Mouse (Mus musculus) Patski (cell line): ENCODE results near the gene Pde7b. TPM values are rescaled to one million over a fixed set of nuclear protein-coding genes. Genes with fewer than 3 reads are reported as not detected.
A peak's percentile ranks its signal among the peaks of the same experiment; 100 is the strongest.
"Not testable (repeated sequence)": the region's sequence is repeated elsewhere in the genome, so short reads cannot be mapped to it uniquely, and the experiment has no call there.

Experiments
- ATAC-seq: fragments of 100-300 bp; one replicate; pipeline ENCODE4 v1.8.0; 2021
- CTCF ChIA-PET: fragments of 350-600 bp; sonication (Branson Sonifier 250); formaldehyde crosslinking; loops from one replicate; lab custom pipeline; 2022; ENCODE audit warnings: inconsistent platforms; lab: Charles Lee
- POLR2A ChIA-PET: fragments of 350-600 bp; sonication (Branson Sonifier 250); formaldehyde crosslinking; loops from one replicate; lab custom pipeline; 2022; ENCODE audit warnings: antibody characterized with exemption, inconsistent platforms; lab: Charles Lee
- DNase-seq: peaks from one replicate; pipeline ENCODE4 v3.0.0-alpha.2; 2011; ENCODE audit warnings: low read depth, low spot score
- H3K27me3 ChIP-seq: fragments of 371-371 bp; one replicate; pipeline ENCODE4 v1.5.1; 2021
- CTCF ChIP-seq: fragments of 100-300 bp; IDR thresholded peaks from one replicate; pipeline ENCODE4 v1.5.1; 2021
- in situ Hi-C: fragments of 300-500 bp; cut with MboI; formaldehyde crosslinking; loops from 3 replicates; pipeline ENCODE4 v1.11.1; 2018; ENCODE audit warnings: low pct_unique_long_range_greater_than_20kb, mixed read lengths
- polyA plus RNA-seq: library from polyadenylated mRNA; unstranded; gene quantifications from one replicate; pipeline ENCODE4 v1.2.3, GENCODE M21; 2021

Gene Pde7b
- polyA plus RNA-seq, 1 experiment from 2014 or later, result 0.15 TPM

DNA sequence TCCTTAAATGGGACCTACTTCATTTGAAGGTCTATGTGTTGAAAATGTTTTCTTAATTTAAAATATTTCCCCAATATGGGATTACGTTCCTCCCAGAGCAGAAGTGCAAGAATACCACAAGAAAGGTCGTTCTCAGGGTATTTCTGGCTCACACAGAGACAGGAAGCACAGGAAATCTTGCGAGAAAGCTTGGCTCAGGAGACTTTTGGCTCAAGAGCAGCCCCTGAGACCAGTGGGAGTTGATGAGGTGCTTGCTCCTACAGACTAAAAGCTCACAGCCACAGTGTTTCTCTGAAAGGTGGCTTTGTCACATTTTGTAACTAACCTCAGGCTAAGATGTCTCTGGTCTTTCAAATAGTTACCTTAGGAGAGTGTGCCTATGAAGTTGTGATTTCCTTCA is 174.1 kb downstream of the Pde7b start:
- no peak for ATAC-seq
- CTCF ChIA-PET, result no interaction called here
- no peak for DNase-seq
- no peak for TF ChIP-seq CTCF
- peaks cover 19% of the 10 kb centered on the region for H3K27me3 ChIP-seq
- POLR2A ChIA-PET, result no interaction called here
- in situ Hi-C loops, result no loop called here

DNA sequence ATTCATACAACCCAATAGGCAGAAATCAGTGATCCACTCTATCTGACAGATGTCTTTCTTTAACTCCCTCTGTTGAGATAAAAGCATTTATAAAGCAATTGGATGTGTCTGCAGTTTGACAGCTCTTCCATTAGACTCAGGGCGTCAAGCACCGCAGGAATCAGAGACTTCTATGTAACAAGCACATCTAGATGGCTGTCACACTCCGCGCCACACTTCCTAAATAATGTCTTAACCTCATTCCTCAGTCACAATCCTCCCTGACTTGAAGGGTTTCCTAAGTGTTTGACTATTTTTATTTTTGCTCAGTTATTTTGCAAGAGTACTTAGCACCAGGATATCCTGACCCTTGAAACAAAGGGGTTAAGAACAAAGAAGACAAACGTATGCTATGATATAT is 174.7 kb downstream of the Pde7b start:
- in situ Hi-C loops, result no loop called here
- no peak for ATAC-seq

DNA sequence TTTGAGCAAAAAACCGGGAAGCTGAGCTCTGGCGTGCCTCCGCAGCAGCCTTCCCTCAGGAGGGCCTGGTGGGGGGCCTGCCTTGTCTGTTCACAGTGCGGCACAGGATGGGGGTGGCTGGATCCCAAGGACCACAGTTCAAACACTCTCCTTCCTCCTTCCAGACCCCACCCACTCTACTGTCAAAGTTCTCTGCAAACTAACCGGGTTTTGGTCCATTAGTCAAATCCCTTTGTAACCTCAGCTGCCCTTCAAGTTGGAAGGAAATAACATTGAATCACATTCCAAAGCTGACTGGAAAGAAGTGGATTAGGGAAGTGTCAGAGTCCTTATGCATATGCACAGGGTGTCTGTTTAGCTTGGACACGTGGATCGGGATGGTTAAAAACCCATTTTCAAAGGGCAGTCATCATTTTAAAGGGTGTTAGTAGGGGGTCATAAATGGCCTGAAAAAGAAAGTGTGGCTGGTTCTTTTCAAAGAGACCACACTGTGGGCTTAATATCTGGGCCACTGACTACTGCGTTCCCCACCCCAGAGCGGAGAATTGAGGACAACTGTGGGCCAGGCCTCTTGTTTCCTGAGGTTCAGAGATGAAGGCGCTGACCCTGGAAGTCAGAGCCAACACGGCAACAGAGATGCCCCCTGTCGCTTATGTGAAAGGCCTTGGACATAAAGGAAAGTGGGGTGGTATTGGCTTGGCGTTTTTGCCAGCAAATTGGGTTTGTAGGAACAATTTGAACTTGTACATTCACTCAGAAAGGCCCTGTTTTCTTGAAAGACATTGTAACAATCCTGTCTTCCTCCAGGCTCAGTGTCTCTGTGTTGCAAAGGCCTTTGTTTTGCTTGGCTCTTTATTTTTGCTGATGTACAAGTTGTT is 175.8 kb downstream of the Pde7b start:
- peaks cover 24% of the 10 kb centered on the region for H3K27me3 ChIP-seq
- CTCF ChIA-PET, result no interaction called here
- no peak for TF ChIP-seq CTCF
- in situ Hi-C loops, result no loop called here
- ATAC-seq, result no peak
- no peak for DNase-seq
- POLR2A ChIA-PET, result no interaction called here

More for the DNA sequence above, 174.7 kb downstream of the Pde7b start:
- ChIA-PET POLR2A (no interaction called here), CTCF (no interaction called here)
- DNase-seq, result no peak
- no peak for TF ChIP-seq CTCF
- H3K27me3 ChIP-seq, result peaks cover 24% of the 10 kb centered on the region

DNA sequence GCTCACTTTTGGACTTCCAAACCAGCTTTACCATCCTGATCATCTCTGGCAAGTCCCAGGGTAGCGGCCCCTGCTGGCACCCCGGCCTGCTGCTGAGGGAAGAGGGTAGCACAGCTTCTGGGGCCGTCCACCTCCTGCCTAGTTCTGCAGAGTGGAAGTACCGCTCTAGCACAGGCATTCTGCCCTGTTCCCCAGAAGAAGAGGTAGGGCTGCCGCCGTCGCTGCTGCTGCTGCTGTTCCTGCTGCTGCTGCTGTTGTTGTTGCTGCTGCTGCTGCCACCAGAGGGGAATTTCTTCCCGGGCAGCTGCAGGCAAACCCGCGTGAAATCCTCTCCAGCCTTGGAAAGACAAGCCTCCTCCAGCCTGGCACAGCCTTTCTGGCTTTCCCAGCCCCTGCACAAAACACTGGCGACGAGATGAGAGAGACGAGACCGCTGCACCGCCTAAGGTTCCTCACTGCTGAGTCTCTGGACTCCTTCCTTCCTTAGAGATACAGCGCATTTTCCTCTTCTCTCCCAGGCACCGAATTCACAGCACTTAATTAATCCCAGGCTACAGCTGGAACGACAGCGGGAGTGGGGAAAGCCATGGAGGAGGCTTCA is 176.8 kb downstream of the Pde7b start:
- no peak for TF ChIP-seq CTCF
- ChIA-PET POLR2A (no interaction called here), CTCF (no interaction called here)
- peaks cover 29% of the 10 kb centered on the region for H3K27me3 ChIP-seq
- ATAC-seq (no peak), DNase-seq (no peak)
- in situ Hi-C loops, result no loop called here

DNA sequence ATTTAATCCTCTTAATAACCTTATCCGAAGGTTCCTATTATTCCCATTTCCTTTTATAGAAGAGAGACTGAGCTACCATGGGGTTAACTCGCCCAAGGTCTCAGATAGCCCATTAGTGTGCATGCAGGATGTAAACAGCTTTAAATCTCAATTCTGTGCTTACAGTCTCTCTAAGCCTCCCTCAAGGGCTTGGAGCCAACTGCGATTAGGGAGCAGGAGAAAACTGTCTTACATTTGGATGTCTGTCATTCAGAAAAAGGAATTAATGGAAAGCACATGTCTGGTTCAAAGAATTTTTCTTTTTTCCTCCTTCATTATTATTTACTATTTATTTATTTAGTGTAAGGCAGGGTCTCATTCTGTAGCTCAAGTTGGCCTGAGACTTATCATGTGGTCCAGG is 181.8 kb downstream of the Pde7b start:
- peaks cover 50% of the 10 kb centered on the region for H3K27me3 ChIP-seq
- in situ Hi-C loops, result no loop called here
- DNase-seq (no peak), ATAC-seq (no peak)
- ChIA-PET POLR2A (no interaction called here), CTCF (interaction anchor here (1.0 kb wide), 1 partner anchor 10 kb away, joined by 3 read pairs; no protein-coding TSS in a partner anchor)
- no peak for TF ChIP-seq CTCF

DNA sequence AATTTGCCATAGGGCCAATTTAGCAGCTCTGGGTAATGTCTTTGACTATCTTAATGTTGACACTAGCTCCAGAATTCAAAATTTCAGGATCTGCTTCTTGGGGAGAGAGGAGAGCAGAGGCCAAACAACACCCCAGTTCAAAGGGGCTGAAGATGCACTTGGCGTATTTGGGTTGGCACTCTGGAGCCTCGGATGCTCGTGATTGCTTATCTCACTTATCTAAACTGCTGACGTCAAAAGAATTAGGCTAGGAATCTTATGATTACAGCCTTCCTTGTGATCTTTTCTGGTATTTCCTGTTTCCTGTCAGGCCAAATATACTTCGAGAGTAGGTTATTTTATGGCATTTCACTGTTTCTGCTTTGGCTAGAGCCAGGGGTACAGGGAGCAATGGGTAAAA is 191.1 kb downstream of the Pde7b start:
- ChIA-PET CTCF (no interaction called here), POLR2A (no interaction called here)
- peaks cover 14% of the 10 kb centered on the region for H3K27me3 ChIP-seq
- in situ Hi-C loops, result no loop called here
- TF ChIP-seq CTCF, result no peak
- DNase-seq (no peak), ATAC-seq (no peak)

DNA sequence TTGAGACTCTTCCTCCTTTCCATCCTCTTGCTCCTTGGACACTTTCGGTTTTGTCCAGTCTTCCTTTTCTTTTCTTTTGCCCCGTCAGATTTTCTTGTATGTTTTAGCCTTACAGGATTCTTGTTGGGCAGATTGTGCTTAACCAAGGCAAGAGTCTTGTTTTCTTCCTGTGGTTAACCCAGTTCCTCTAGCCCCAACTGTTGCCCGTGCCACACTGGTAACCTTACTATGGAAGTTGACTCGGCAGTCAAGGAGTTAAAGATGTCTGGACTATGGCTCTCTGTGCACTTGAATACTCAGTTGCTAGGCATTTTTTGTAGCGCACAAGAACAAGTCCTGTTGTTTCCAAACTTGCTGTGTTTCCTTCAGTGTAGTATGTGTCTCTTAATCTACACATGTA is 193.0 kb downstream of the Pde7b start:
- ATAC-seq, result no peak
- no peak for DNase-seq
- CTCF ChIA-PET, result no interaction called here
- in situ Hi-C loops, result no loop called here
- no peak for TF ChIP-seq CTCF
- H3K27me3 ChIP-seq, result peaks cover 10% of the 10 kb centered on the region
- POLR2A ChIA-PET, result no interaction called here

DNA sequence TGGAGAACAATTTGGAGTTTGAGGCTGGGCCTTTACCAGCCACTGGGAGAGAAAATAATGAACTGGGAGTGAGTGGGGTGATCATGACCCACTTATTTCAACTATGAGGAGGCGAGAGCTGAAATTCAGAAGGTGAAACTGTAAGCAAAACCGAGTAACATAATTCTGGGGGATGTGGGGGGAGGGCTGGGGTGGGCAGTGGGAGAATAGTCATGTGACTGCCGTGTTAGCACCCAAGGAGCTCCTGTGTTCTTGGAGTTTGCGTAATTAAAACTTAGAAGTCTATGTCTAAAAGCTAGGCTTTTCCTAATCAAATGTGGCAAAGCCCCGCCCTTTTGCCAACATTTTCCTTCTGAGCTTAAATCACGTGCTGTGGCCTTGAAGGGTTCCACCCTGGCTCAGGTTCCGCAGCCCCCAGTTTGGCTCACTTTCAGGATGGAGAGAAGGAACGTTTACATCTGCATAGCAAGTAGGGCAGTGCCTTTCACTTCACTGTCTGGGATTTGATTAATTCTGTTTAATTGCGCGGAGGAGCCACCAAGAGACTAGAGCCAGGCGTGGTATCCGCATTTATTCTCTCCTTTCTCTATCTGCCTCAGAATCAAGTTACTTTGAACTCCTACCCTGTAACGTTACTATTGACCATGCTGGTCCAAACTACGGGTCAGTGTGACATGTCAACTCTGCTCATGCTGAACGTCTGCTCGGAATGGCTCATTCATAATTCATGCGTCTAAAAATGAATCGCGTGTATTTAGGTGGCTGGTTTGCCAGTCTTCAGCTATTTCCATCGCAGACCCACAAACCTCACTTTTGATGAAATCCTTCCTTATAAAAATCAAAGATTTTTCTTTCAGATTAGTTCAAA is 196.1 kb downstream of the Pde7b start:
- ChIA-PET POLR2A (no interaction called here), CTCF (no interaction called here)
- H3K27me3 ChIP-seq, result peaks cover 5% of the 10 kb centered on the region
- TF ChIP-seq CTCF, result no peak
- DNase-seq (no peak), ATAC-seq (no peak)
- in situ Hi-C loops, result no loop called here

DNA sequence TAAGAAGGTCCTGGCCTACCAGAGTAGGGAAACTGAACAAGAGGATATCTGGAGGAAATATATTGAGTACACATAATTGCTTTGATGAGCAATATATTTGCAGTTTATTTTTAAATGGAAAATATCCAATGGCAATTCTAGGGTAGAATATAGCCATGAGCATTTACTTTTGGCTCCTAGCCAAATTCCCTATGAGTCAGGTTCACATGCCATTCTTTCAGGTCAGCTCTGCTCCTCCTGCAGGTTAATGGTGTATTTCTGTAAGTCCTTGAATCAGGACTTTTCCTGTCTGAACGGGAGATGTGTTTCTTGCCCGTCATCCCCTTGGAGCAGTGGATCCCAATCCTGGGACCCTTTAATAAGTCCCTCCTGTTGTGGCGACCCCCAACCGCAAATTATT is 197.1 kb downstream of the Pde7b start:
- H3K27me3 ChIP-seq, result no peaks in the 10 kb centered on the region
- no peak for TF ChIP-seq CTCF
- ChIA-PET POLR2A (no interaction called here), CTCF (no interaction called here)
- peak; percentile 60 for ATAC-seq
- in situ Hi-C loops, result no loop called here
- peak; percentile 41 for DNase-seq

DNA sequence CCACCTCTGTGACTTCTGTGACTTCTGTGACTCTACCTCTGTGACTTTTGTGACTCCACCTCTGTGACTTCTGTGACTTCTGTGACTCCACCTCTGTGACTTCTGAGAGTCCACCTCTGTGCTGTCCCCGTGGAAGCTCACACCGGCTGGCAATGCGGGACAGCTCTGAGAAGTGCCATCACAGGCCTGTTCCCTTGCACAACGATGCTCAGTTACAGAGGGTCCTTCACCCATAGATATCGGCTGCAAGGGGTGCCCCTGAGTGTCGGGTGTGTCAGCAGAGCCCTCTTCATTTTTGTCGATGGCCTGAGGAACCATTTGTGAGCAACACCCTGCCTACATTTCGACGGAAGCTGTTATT is 206.4 kb downstream of the Pde7b start:
- H3K27me3 ChIP-seq, result peaks cover 4% of the 10 kb centered on the region
- no peak for DNase-seq
- ChIA-PET CTCF (no interaction called here), POLR2A (no interaction called here)
- in situ Hi-C loops, result no loop called here
- no peak for ATAC-seq
- TF ChIP-seq CTCF, result no peak

DNA sequence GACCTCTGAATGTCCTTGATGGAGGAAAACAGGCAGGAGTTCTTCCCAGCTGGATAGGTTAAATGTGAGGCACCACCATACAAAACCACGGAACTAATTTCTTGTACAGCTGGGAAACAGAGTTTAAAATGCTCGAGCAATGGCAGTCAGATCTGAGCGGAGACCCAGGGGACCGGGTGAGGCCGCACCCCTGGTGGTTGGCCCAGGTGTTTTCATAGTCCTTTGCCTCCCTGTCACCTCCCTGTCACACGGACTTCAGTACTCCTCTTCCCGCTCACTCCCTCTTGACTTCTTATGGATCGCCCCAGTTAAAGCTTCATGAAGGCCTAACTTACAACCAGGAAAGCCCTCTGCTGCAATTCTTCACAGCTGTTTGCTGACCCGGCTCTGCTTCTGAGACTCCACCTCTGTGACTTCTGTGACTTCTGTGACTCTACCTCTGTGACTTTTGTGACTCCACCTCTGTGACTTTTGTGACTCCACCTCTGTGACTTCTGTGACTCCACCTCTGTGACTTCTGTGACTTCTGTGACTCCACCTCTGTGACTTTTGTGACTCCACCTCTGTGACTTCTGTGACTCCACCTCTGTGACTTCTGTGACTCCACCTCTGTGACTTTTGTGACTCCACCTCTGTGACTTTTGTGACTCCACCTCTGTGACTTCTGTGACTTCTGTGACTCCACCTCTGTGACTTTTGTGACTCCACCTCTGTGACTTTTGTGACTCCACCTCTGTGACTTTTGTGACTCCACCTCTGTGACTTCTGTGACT is 206.9 kb downstream of the Pde7b start:
- CTCF ChIA-PET, ATAC-seq, DNase-seq, H3K27me3 ChIP-seq, POLR2A ChIA-PET, in situ Hi-C loops: not testable (repeated sequence)
